Mouse (Mus musculus) ES-E14 (cell line): ENCODE data around the gene Rhoc. TPM values are rescaled to one million over a fixed set of nuclear protein-coding genes. Genes with fewer than 3 reads are reported as not detected.

Source experiments
- DNase-seq: peaks from one replicate; pipeline ENCODE4 v3.0.0-alpha.2; 2013; ENCODE audit warnings: low read depth, low spot score
- H3K27ac ChIP-seq: 2 replicates; pipeline ENCODE4 v1.5.1; 2012; ENCODE audit warnings: low read depth, mild to moderate bottlenecking, low read length, moderate library complexity, mixed read lengths; ENCODE audit not compliant: poor library complexity, insufficient read depth, severe bottlenecking
- H3K36me3 ChIP-seq: 2 replicates; pipeline ENCODE4 v1.6.1; 2012; ENCODE audit warnings: mild to moderate bottlenecking, low read length, moderate library complexity, mixed read lengths; ENCODE audit not compliant: control insufficient read depth, poor library complexity, insufficient read depth, severe bottlenecking
- H3K4me1 ChIP-seq, 2 experiments: fragments of 150-350 bp in 1 of 2; sonication (generic) in 1 of 2; 2 replicates each; pipeline ENCODE4 v1.6.1; 2012; ENCODE audit warnings: low read length in 2 of 2, mild to moderate bottlenecking in 1 of 2, mixed read lengths in 1 of 2; ENCODE audit not compliant: control insufficient read depth in 2 of 2, insufficient read depth in 2 of 2, poor library complexity in 1 of 2
- H3K4me3 ChIP-seq, 2 experiments: fragments of 150-350 bp in 1 of 2; sonication (generic) in 1 of 2; 2 replicates each; pipeline ENCODE4 v1.5.1; 2012; ENCODE audit warnings: low read length in 2 of 2, low read depth in 1 of 2, mild to moderate bottlenecking in 1 of 2, mixed read lengths in 1 of 2; ENCODE audit not compliant: insufficient read depth in 1 of 2, poor library complexity in 1 of 2, severe bottlenecking in 1 of 2
- H3K9ac ChIP-seq: 2 replicates; pipeline ENCODE4 v1.6.1; 2012; ENCODE audit warnings: low read depth, mild to moderate bottlenecking, low read length, mixed read lengths; ENCODE audit not compliant: poor library complexity, insufficient read depth, severe bottlenecking
- H3K9me3 ChIP-seq: fragments of 150-350 bp; sonication (generic); 2 replicates; pipeline ENCODE4 v1.6.1; 2012; ENCODE audit warnings: low read depth, mild to moderate bottlenecking, low read length; ENCODE audit not compliant: control insufficient read depth, insufficient read depth
- CHD2 ChIP-seq: IDR thresholded peaks from 2 replicates; pipeline ENCODE4 v1.6.1; 2014; ENCODE audit warnings: mild to moderate bottlenecking, low read depth, low read length, inconsistent platforms
- HCFC1 ChIP-seq: IDR thresholded peaks from 2 replicates; pipeline ENCODE4 v1.6.1; 2012; ENCODE audit warnings: low read length, inconsistent platforms, borderline replicate concordance; ENCODE audit not compliant: insufficient read depth
- MAFK ChIP-seq: IDR thresholded peaks from 2 replicates; pipeline ENCODE4 v1.6.1; 2014; ENCODE audit warnings: mild to moderate bottlenecking, low read depth, low read length, inconsistent platforms; ENCODE audit not compliant: insufficient read depth
- ZC3H11A ChIP-seq: IDR thresholded peaks from 2 replicates; pipeline ENCODE4 v1.6.1; 2012; ENCODE audit warnings: low read depth, mild to moderate bottlenecking, inconsistent platforms, low read length, borderline replicate concordance
- ZNF384 ChIP-seq: IDR thresholded peaks from 2 replicates; pipeline ENCODE4 v1.6.1; 2012; ENCODE audit warnings: low read depth, low read length, inconsistent platforms
- in situ Hi-C, 2 experiments: fragments of 600-800 bp; cut with MboI; formaldehyde crosslinking; loops; one replicate each; pipeline ENCODE4 v1.15.1; 2025; ENCODE audit warnings: low sequenced_read_pairs in 2 of 2, inconsistent platforms in 1 of 2; ENCODE audit not compliant: unreplicated experiment in 2 of 2
- total RNA-seq: library from RNA; depleted of rRNA; stranded (reverse); fragments of 300-350 nt; gene quantifications from 2 replicates; pipeline ENCODE4 v1.2.3, GENCODE M21; 2012

Rhoc gene
- total RNA-seq, 1 experiment, result 99.9 TPM

- Histone ChIP-seq H3K36me3 (no peaks in the 10 kb centered on the region), H3K4me1 (no peaks in the 10 kb centered on the region), H3K27ac (no peak overlapping the region), H3K9me3 (no peaks in the 10 kb centered on the region), H3K9ac (no peak overlapping the region), H3K4me3 (no peak overlapping the region)
- TF ChIP-seq MAFK (no peak), ZNF384 (no peak), HCFC1 (no peak), CHD2 (no peak), ZC3H11A (no peak)
- no peak for DNase-seq
- in situ Hi-C loops, result loop anchor here in 1 of 2 experiments (25.0 kb wide), 1 partner anchor 295 kb away; the partner anchor contains the start of genes 4930564D02Rik and Cttnbp2nl
These were observed 20.5 kb upstream of the Rhoc start for GRCm38 (mm10) chr3:104767716-104768115.

- in situ Hi-C loops, result loop anchor here in 1 of 2 experiments (25.0 kb wide), 1 partner anchor 293 kb away; the partner anchor contains the start of genes 4930564D02Rik and Cttnbp2nl
- no peaks in the 10 kb centered on the region for H3K4me1 ChIP-seq
These were observed 19.0 kb upstream of the Rhoc start for GRCm38 (mm10) chr3:104769135-104769534.

GRCm38 (mm10) chr3:104770035-104770434, 18.1 kb upstream of the Rhoc start:
- H3K4me1 ChIP-seq, result no peaks in the 10 kb centered on the region
- TF ChIP-seq MAFK (no peak), HCFC1 (no peak), ZC3H11A (0 out of 2 replicates have a peak, but pooled peaks have one; percentile 19), CHD2 (no peak), ZNF384 (no peak)

More at GRCm38 (mm10) chr3:104769135-104769534, 19.0 kb upstream of the Rhoc start:
- no peaks in the 10 kb centered on the region for H3K9me3 ChIP-seq
- no peak for DNase-seq
- TF ChIP-seq MAFK (no peak), CHD2 (no peak), ZNF384 (no peak), ZC3H11A (no peak)
- no peak overlapping the region for H3K9ac ChIP-seq
- H3K27ac ChIP-seq, result no peak overlapping the region
- H3K4me3 ChIP-seq, result no peak overlapping the region
- H3K36me3 ChIP-seq, result no peaks in the 10 kb centered on the region

GRCm38 (mm10) chr3:104770918-104771317, 17.3 kb upstream of the Rhoc start:
- Histone ChIP-seq H3K9me3 (no peaks in the 10 kb centered on the region), H3K27ac (no peak overlapping the region), H3K4me3 (no peak overlapping the region), H3K9ac (no peak overlapping the region), H3K36me3 (no peaks in the 10 kb centered on the region), H3K4me1 (no peaks in the 10 kb centered on the region)
- in situ Hi-C loops, result loop anchor here (10.0 to 25.0 kb wide), 2 partner anchors 284 to 291 kb away; partner anchors contain the start of genes Cttnbp2nl (in 2 of the 2) and 4930564D02Rik (in 1 of the 2)
- no peak for DNase-seq
- no peak for TF ChIP-seq HCFC1
- TF ChIP-seq ZC3H11A, result no peak
- TF ChIP-seq CHD2, result no peak
- no peak for TF ChIP-seq ZNF384
- no peak for TF ChIP-seq MAFK

More at GRCm38 (mm10) chr3:104770035-104770434, 18.1 kb upstream of the Rhoc start:
- H3K4me3 ChIP-seq, result no peak overlapping the region
- no peak overlapping the region for H3K9ac ChIP-seq
- H3K9me3 ChIP-seq, result no peaks in the 10 kb centered on the region
- in situ Hi-C loops, result loop anchor here (10.0 to 25.0 kb wide), 2 partner anchors 285 to 292 kb away; partner anchors contain the start of genes Cttnbp2nl (in 2 of the 2) and 4930564D02Rik (in 1 of the 2)
- no peak overlapping the region for H3K27ac ChIP-seq
- no peak for DNase-seq
- H3K36me3 ChIP-seq, result no peaks in the 10 kb centered on the region

DNA sequence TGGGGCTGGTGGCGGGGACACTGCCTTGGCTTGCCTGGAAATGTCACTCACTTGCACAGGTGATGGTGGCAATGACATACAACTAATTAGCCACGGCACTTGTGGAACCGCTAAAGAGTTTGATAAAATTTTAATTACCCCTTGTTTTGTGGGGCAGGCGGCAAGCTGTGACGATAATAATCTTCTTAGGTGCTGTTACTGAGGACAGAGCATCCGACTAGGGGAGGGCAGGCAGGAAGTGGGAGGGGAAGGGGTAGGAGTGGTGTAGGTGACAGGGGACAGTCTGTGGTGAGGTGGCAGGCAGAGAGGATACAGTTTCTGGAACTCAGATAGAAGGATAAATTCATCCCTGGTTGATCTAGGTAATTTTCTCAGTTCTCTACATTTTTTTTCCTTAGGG, 16.7 kb upstream of the Rhoc start:
- Histone ChIP-seq H3K27ac (no peak overlapping the region), H3K4me3 (no peak overlapping the region), H3K36me3 (no peaks in the 10 kb centered on the region), H3K9ac (no peak overlapping the region), H3K4me1 (0 out of 4 replicates have a peak, but pooled peaks cover 0 to 5% of the 10 kb centered on the region in 2 experiments), H3K9me3 (no peaks in the 10 kb centered on the region)
- TF ChIP-seq ZNF384 (no peak), ZC3H11A (no peak), HCFC1 (no peak), CHD2 (no peak), MAFK (no peak)
- no peak for DNase-seq
- in situ Hi-C loops, result loop anchor here (10.0 to 25.0 kb wide), 2 partner anchors 283 to 291 kb away; partner anchors contain the start of genes Cttnbp2nl (in 2 of the 2) and 4930564D02Rik (in 1 of the 2)
